Mouse (Mus musculus): ENCODE measurements around the gene Elmo3. TPM values are rescaled to one million over a fixed set of nuclear protein-coding genes. Genes with fewer than 3 reads are reported as not detected.
"Not testable (repeated sequence)": the region's sequence is repeated elsewhere in the genome, so short reads cannot be mapped to it uniquely, and the experiment has no call there.

Gene Elmo3
- polyA plus RNA-seq, 1 experiment from 2014 or later = 16.8 TPM

DNA sequence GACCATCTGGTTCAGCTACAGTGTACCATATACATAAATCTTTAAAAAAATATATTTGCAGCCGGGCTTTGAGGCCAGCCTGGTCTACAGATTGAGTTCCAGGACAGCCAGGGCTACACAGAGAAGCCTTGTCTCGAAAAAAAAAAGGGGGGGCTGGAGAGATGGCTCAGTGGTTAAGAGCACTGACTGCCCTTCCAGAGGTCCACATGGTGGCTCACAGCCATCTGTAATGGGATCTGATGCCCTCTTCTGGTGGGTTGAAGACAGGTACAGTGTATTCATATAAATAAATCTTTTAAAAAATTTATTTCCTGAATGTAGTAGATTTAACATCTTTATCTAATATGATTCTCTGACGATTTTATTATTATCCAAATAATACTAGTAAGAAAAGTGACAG lies 13.6 kb upstream of the Elmo3 start:
- not testable (repeated sequence) for ATAC-seq (replicated peaks; ENCODE audit: low FRiP score, low TSS enrichment, low read depth); H3K36me3 ChIP-seq (ENCODE audit: control insufficient read depth, insufficient read depth, low read length); H3K27ac ChIP-seq (ENCODE audit: low read depth); H3K4me2 ChIP-seq (ENCODE audit: low read length); DNase-seq (ENCODE audit: low spot score); H3K9me3 ChIP-seq (ENCODE audit: control insufficient read depth, low read length); H3K9ac ChIP-seq (ENCODE audit: low read length); H3K4me3 ChIP-seq (ENCODE audit: low read depth, low read length)
- WGBS = 65% methylated on average over 3 of the region's 3 CpGs
- Histone ChIP-seq H3K4me1 (replicated peaks; ENCODE audit: control insufficient read depth, insufficient read depth, low read length) (peaks cover 12% of the 10 kb centered on the region), H3K27me3 (replicated peaks; ENCODE audit: control insufficient read depth, insufficient read depth, low read length) (peaks cover 10% of the 10 kb centered on the region)

DNA sequence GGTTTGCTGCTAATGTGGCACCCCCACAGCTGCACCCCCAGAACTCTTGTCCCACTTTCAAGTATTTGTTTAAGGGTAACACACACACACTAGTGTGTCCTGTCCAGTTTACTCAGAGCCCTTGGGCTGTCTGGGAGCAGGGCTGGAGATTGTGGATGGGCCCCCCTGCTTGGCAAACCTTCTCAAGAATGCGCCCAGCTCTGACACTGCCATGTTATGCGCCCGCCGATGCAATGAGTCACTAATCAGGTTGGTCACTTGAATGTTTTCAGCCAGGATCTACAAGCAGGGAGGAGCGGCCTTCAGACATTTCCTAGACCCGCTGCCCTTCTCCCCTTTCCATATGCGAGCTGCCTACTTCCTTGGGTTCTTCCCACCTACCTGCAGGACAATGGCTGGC lies 12.9 kb upstream of the Elmo3 start:
- no peak overlapping the region for H3K27ac ChIP-seq (ENCODE audit: low read depth)
- DNase-seq (ENCODE audit: low spot score) = no peak
- H3K4me3 ChIP-seq (ENCODE audit: low read depth, low read length) = no peak overlapping the region
- peaks cover 17% of the 10 kb centered on the region for H3K4me1 ChIP-seq (replicated peaks; ENCODE audit: control insufficient read depth, insufficient read depth, low read length)
- peaks cover 10% of the 10 kb centered on the region for H3K27me3 ChIP-seq (replicated peaks; ENCODE audit: control insufficient read depth, insufficient read depth, low read length)
- no peak for ATAC-seq (replicated peaks; ENCODE audit: low FRiP score, low TSS enrichment, low read depth)
- no peaks in the 10 kb centered on the region for H3K9me3 ChIP-seq (ENCODE audit: control insufficient read depth, low read length)
- 81% methylated on average over 7 of the region's 7 CpGs for WGBS
- no peak overlapping the region for H3K9ac ChIP-seq (ENCODE audit: low read length)
- H3K36me3 ChIP-seq (ENCODE audit: control insufficient read depth, insufficient read depth, low read length) = no peaks in the 10 kb centered on the region
- no peak overlapping the region for H3K4me2 ChIP-seq (ENCODE audit: low read length)

DNA sequence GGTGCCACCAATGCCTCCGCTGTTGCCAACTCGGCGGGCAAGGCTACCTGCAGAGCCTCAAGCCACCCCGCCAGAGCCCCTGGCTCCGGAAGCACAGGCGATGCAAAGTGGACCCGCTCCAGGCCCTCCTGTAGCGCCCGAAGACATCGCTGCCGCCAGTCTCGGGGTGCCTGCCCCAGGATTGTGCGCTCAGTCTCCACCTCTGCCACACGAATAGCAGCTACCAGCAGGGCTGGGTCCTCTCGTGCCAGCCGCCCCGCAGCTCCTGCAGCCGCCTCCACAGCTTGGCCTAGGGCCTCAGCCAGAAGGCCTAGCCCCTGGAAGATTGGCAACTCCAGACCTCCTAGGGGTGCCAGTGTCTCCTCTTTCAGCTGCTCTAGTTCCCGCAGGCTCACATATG lies 12.0 kb upstream of the Elmo3 start:
- Histone ChIP-seq H3K4me3 (ENCODE audit: low read depth, low read length) (no peak overlapping the region), H3K9ac (ENCODE audit: low read length) (no peak overlapping the region), H3K4me1 (replicated peaks; ENCODE audit: control insufficient read depth, insufficient read depth, low read length) (peaks cover 20% of the 10 kb centered on the region), H3K36me3 (ENCODE audit: control insufficient read depth, insufficient read depth, low read length) (no peaks in the 10 kb centered on the region), H3K4me2 (ENCODE audit: low read length) (no peak overlapping the region), H3K27me3 (replicated peaks; ENCODE audit: control insufficient read depth, insufficient read depth, low read length) (peaks cover 10% of the 10 kb centered on the region), H3K9me3 (ENCODE audit: control insufficient read depth, low read length) (no peaks in the 10 kb centered on the region), H3K27ac (ENCODE audit: low read depth) (no peak overlapping the region)
- ATAC-seq (replicated peaks; ENCODE audit: low FRiP score, low TSS enrichment, low read depth) = no peak
- WGBS = 65% methylated on average over 19 of the region's 19 CpGs
- DNase-seq (ENCODE audit: low spot score) = no peak

DNA sequence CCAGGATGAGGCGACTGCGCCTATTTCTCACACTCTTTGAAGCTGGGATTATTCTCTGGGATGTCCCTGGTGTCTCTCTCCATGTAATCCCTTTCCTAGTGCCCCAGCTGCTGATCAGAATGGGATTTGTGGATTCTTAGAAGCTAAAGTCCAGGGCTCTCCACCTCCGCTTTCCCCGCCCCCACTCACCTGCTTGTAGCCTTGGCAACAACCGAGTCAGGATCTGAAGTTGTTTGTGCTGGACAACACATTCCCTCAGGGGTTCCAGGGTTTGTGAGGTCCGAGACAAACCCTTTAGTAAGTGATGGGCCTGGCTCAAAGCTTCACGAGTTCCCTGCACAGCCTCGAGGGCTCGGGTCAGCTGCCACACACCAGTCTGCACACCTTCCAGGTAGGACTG lies 10.6 kb upstream of the Elmo3 start:
- H3K4me3 ChIP-seq (ENCODE audit: low read depth, low read length) = no peak overlapping the region
- ATAC-seq (replicated peaks; ENCODE audit: low FRiP score, low TSS enrichment, low read depth) (no peak), DNase-seq (ENCODE audit: low spot score) (no peak)
- 62% methylated on average over 9 of the region's 9 CpGs for WGBS
- H3K27me3 ChIP-seq (replicated peaks; ENCODE audit: control insufficient read depth, insufficient read depth, low read length) = peaks cover 10% of the 10 kb centered on the region
- H3K9ac ChIP-seq (ENCODE audit: low read length) = no peak overlapping the region
- no peak overlapping the region; the same call in 1 of the 2 replicates for H3K4me2 ChIP-seq (ENCODE audit: low read length)
- no peak overlapping the region for H3K27ac ChIP-seq (ENCODE audit: low read depth)
- H3K36me3 ChIP-seq (ENCODE audit: control insufficient read depth, insufficient read depth, low read length) = peaks cover 12% of the 10 kb centered on the region
- H3K9me3 ChIP-seq (ENCODE audit: control insufficient read depth, low read length) = no peaks in the 10 kb centered on the region
- H3K4me1 ChIP-seq (replicated peaks; ENCODE audit: control insufficient read depth, insufficient read depth, low read length) = peaks cover 25% of the 10 kb centered on the region

DNA sequence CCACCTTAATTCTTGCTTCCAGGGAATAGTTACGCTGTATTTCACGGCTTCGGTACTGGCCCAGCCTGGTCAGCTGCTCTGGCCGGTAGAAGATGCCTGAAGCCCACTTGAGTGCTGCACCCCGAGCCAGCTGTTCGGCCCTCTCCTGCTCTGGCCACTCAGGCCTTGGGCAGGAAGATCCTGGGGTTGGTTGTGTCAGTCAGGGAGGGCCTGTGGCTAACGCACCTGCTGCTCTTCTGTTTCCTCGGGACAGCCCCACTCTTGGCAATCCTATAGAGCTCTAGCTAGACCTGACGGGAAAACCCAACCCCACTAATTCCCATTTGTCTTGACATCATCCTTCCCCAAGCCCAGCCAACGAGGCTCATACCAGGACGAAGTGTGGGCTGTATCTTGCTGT lies 10.1 kb upstream of the Elmo3 start:
- no peak for DNase-seq (ENCODE audit: low spot score)
- Histone ChIP-seq H3K9ac (ENCODE audit: low read length) (no peak overlapping the region), H3K9me3 (ENCODE audit: control insufficient read depth, low read length) (no peaks in the 10 kb centered on the region), H3K4me1 (replicated peaks; ENCODE audit: control insufficient read depth, insufficient read depth, low read length) (peaks cover 21% of the 10 kb centered on the region), H3K4me2 (ENCODE audit: low read length) (peak overlapping the region; percentile 18; the same call in 1 of the 2 replicates), H3K27ac (ENCODE audit: low read depth) (no peak overlapping the region), H3K36me3 (ENCODE audit: control insufficient read depth, insufficient read depth, low read length) (peaks cover 17% of the 10 kb centered on the region), H3K4me3 (ENCODE audit: low read depth, low read length) (peak overlapping the region; percentile 1; the same call in 1 of the 2 replicates), H3K27me3 (replicated peaks; ENCODE audit: control insufficient read depth, insufficient read depth, low read length) (peaks cover 6% of the 10 kb centered on the region)
- ATAC-seq (replicated peaks; ENCODE audit: low FRiP score, low TSS enrichment, low read depth) = no peak
- 70% methylated on average over 11 of the region's 11 CpGs for WGBS

DNA sequence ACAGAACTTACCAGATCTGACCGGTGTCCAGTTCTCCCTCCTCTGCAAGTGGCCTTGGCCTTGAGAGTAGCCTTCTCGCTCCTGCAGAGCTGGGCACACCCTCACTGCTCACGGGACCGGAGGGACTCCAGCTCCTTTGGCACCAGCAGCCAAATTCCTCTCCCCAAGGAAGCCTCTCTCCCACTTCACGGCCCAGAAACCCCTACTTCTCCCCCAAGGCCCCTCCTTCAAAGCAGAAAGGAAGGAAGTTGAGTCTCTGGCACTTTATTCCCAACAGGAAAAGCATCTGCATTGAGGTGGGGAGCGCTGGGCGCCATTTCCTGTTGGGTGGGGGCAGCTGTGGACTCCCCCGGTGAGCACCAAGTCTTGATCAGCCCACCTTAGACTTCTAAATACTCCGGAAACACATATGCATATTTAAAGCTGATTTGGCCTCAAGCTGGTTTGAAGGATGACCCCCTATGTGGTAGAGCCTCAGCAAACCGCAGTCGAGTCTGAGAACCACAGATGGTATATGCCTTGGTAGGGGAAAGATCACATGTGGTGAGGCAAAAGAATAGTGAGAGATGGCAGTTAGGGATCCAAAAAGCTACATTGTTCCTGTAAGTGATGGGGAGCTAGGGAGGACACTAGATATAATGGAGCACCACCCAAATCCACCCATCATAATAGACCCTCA lies 9.4 kb upstream of the Elmo3 start, which contains the start of gene Exoc3l:
Exoc3l (minus strand) TSS at position 207 of the 679 bp plus-strand sequence.
- peaks cover 17% of the 10 kb centered on the region for H3K4me1 ChIP-seq (replicated peaks; ENCODE audit: control insufficient read depth, insufficient read depth, low read length)
- peak within 1 kb of the TSS; percentile 59 for H3K4me3 ChIP-seq (ENCODE audit: low read depth, low read length)
- DNase-seq (ENCODE audit: low spot score) (no peak), ATAC-seq (replicated peaks; ENCODE audit: low FRiP score, low TSS enrichment, low read depth) (no peak)
- 53% methylated on average over 11 of the region's 11 CpGs for WGBS
- peaks cover 24% of the 10 kb centered on the region for H3K36me3 ChIP-seq (ENCODE audit: control insufficient read depth, insufficient read depth, low read length)
- H3K27ac ChIP-seq (ENCODE audit: low read depth) = no peak within 1 kb of the TSS
- no peaks in the 10 kb centered on the region for H3K9me3 ChIP-seq (ENCODE audit: control insufficient read depth, low read length)
- peak within 1 kb of the TSS; percentile 70 for H3K4me2 ChIP-seq (ENCODE audit: low read length)
- no peaks in the 10 kb centered on the region for H3K27me3 ChIP-seq (replicated peaks; ENCODE audit: control insufficient read depth, insufficient read depth, low read length)
- H3K9ac ChIP-seq (ENCODE audit: low read length) = peak within 1 kb of the TSS; percentile 63; the same call in 1 of the 2 replicates

DNA sequence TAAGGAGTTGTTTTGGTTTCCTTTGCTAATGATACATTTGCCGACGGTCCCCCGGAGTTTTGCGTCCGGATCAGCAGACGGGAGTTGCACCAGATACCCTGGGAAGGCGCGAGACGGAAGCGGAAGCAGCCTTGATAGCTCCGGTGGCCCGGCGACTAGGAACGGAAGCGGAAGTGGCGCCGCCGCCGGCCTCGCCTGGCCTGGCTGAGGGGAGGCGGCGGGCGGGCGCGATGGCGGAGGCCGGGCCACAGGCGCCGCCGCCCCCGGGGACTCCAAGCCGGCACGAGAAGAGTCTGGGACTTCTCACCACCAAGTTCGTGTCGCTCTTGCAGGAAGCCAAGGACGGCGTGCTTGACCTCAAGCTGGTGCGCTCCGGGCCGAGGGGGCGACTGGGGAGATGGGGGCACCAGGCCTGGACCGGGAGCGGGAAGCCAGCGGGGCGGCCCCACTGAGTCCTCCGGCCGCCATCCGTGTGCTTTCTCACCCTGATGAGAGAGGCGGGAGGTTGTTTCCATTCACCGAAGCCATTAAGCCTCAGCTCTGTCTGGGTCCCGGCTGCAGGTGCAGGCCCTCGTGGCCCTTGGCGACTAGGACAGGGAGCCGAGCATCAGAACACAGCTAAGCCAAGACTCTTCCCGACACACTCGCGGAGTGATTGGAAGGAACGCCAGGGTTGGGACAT lies 7.7 kb upstream of the Elmo3 start, which contains the start of gene E2f4:
E2f4 (plus strand) TSS at position 153 of the 682 bp plus-strand sequence.
- Histone ChIP-seq H3K9ac (ENCODE audit: low read length) (peak within 1 kb of the TSS; percentile 63), H3K4me3 (ENCODE audit: low read depth, low read length) (peak within 1 kb of the TSS; percentile 59), H3K9me3 (ENCODE audit: control insufficient read depth, low read length) (no peaks in the 10 kb centered on the region), H3K4me1 (replicated peaks; ENCODE audit: control insufficient read depth, insufficient read depth, low read length) (peaks cover 17% of the 10 kb centered on the region), H3K36me3 (ENCODE audit: control insufficient read depth, insufficient read depth, low read length) (peaks cover 39% of the 10 kb centered on the region), H3K4me2 (ENCODE audit: low read length) (peak within 1 kb of the TSS; percentile 94), H3K27me3 (replicated peaks; ENCODE audit: control insufficient read depth, insufficient read depth, low read length) (no peaks in the 10 kb centered on the region), H3K27ac (ENCODE audit: low read depth) (peak within 1 kb of the TSS; percentile 17; the same call in 1 of the 2 replicates)
- 0% methylated on average over 58 of the region's 58 CpGs for WGBS
- ATAC-seq (replicated peaks; ENCODE audit: low FRiP score, low TSS enrichment, low read depth) (peak; percentile 86), DNase-seq (ENCODE audit: low spot score) (peak; percentile 90)

DNA sequence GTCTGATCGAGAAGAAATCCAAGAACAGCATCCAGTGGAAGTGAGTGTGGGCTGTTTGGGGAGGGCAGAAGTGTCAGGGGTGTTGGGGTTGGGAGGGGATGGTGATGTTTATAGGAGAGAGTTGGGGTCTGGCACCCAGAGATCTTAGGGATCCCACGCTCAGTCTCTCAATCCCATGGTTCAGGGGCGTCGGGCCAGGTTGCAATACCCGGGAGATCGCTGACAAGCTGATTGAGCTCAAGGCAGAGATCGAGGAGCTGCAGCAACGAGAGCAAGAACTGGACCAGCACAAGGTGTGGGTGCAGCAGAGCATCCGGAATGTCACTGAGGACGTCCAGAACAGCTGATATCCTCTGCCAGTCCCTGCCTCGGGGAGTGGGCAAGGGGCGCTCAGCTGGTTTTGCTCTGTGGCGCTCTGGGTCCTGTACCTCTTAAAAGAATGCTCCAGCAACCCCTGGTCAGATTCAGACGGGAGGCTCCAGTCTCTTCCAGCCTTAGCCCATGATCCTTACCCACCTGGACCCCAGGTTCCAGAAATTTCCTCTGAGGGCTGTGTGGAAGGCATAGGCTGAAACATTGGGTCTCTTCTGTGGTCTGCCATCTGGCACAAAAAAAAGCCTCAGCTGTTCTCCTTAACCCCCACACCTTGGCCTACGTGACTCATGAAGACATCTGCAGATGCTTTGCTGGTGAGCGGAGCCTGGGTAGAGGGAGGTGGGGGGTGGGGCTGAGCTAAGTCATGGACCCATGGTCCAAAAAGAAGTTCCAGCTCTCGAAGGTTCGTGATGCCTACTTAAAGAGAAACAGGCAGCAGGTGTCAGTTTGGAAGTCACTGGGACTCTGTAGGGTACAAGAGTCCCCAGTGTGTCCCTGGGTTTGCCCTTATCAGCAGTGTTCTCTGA lies 6.8 kb upstream of the Elmo3 start:
- Histone ChIP-seq H3K9me3 (ENCODE audit: control insufficient read depth, low read length) (no peaks in the 10 kb centered on the region), H3K4me1 (replicated peaks; ENCODE audit: control insufficient read depth, insufficient read depth, low read length) (peaks cover 17% of the 10 kb centered on the region), H3K4me2 (ENCODE audit: low read length) (peak overlapping the region; percentile 94), H3K4me3 (ENCODE audit: low read depth, low read length) (peak overlapping the region; percentile 59), H3K27me3 (replicated peaks; ENCODE audit: control insufficient read depth, insufficient read depth, low read length) (no peaks in the 10 kb centered on the region), H3K9ac (ENCODE audit: low read length) (peak overlapping the region; percentile 63), H3K36me3 (ENCODE audit: control insufficient read depth, insufficient read depth, low read length) (peaks cover 48% of the 10 kb centered on the region), H3K27ac (ENCODE audit: low read depth) (no peak overlapping the region)
- WGBS = 59% methylated on average over 18 of the region's 18 CpGs
- ATAC-seq (replicated peaks; ENCODE audit: low FRiP score, low TSS enrichment, low read depth) (no peak), DNase-seq (ENCODE audit: low spot score) (no peak)

Data from intestine, embryonic 14.5 days (tissue).